Mouse (Mus musculus) thymus, adult 18-20 months (tissue): ENCODE data around the gene Zfp366.

Source experiments
- DNase-seq, 2 experiments: peaks; one replicate each; pipeline ENCODE4 v3.0.0; 2022; ENCODE audit warnings: mixed read lengths in 2 of 2

Zfp366 gene

GRCm38 (mm10) chr13:99258677-99259076 is 74.1 kb downstream of the Zfp366 start:
- DNase-seq = no peak

- DNase-seq = no peak
Observed at GRCm38 (mm10) chr13:99259502-99260174, 75.0 kb downstream of the Zfp366 start.

GRCm38 (mm10) chr13:99262406-99262805 is 77.8 kb downstream of the Zfp366 start:
- no peak for DNase-seq

DNA sequence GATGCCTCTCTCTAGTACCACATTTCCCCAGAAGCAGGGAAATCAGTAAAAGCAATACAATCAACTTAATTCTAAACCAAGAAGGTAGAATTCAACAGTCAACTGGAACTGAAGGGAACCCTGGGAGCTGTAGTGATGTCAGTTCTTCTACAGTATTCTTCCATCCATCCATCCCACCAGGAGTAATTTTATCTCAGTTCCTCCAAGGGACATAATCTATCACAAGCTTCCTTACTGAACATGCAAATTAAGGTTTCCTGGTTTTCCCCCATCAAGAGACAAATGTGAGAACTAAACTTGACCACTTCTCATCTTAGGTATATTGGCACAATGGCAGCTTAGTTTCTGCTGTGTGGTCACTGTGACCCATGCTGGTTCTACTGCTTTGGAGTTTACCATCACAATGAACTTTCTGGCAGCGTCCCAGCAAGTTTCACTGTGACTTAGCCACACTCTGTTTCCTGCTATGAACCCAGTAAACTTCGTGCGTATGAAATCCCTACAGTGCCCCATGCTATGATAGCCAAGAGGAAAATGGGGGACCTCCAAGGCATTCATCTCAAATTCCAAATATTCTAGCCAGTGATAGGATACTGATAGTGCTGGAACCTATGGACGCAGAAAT is 78.6 kb downstream of the Zfp366 start:
- no peak for DNase-seq

DNA sequence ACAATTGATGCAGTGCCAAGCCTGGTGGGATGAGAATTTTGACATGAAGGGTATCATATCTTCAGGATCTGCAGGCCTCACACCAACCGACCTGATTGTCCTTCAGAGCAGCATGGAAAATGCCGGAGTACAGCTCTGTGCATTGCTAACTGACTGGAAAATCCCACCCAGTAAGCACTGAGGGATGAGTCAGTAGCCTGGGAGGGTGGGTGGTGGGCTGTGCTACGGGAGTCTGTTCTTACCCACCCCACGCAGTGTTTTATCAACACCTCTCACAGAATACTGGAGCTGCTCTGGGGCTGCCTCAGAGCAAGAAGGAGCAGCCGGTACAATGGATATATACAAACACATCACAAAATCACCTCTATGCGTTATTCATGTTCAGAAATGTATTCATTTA is 79.9 kb downstream of the Zfp366 start:
- no peak for DNase-seq

GRCm38 (mm10) chr13:99272046-99272445 is 87.4 kb downstream of the Zfp366 start:
- no peak for DNase-seq

DNA sequence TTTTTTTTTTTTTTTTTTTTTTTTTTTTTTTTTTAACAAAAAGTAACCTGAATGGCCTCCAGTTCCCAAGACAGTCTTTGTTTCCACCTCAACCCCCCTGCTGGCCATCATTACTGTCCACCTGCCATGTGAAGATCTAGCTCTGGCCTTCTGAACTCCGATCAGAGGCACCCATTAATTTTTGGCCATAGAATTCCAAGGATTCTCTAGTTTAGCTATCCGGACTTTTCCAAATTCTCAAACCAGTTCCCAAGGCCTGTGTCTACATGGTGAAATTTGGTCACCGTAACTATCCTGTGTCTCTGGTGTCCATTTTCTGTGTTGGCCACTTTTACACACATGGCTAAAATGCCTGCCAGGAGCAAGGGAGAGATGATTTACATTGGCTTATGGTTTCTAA is 92.9 kb downstream of the Zfp366 start:
- no peak for DNase-seq

DNA sequence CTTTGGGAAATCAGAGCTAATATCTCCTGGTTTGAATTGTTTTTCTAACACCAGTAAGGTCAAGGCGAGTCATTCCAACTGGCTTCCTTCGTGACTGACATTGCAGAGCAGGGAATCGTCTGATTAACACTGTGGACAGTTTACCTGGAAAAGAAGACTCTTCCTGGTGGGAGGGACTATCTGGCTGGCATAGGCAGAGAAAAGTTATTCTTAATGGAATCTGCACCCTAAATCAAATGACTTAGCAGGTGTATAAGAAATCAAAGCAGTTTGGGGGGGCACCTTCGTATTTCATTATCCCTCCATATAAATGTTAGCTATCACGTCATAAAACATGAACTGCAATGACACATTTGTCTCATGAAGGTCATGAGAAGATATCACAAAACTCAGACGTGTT is 93.9 kb downstream of the Zfp366 start:
- DNase-seq = no peak

GRCm38 (mm10) chr13:99279351-99279750 is 94.7 kb downstream of the Zfp366 start:
- DNase-seq = no peak

DNA sequence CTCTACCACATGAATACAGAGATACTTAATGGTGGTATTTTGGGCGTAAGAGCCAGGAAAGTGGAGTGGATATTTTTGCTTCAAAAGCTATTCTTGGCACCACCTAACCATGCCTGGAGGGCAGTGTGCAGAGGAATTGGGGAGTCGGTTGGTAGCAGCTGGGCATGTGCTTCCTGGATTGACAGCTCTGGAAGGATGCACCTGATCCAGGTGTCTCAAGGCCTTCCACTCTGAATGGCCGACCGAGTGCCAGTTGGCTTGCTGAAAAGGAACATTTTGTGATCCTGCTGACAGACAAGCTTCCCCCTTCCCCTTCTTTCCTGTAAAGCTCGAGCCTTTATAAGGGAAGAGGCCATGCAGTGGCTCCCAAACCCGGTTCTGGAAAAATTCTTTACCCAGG is 98.3 kb downstream of the Zfp366 start:
- DNase-seq = no peak

DNA sequence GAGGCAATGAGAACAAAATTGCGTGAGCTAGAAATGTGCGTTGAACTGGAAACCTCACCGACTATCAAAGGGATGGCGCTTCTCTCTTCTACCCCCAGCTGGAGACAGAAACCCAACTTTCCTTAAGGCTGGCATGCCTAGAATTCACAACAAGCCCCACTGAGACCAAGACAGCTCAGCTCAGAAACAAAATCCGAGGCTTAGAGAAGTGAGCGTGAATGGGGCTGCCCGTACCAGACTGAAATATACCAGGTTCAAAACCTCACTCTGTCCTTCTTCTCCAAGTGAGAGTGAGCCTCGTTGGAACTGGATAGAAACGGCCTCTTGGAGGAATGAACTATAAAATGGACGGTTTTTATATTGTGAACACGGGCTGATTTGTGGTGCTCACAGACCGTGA is 99.3 kb downstream of the Zfp366 start:
- DNase-seq = no peak

DNA sequence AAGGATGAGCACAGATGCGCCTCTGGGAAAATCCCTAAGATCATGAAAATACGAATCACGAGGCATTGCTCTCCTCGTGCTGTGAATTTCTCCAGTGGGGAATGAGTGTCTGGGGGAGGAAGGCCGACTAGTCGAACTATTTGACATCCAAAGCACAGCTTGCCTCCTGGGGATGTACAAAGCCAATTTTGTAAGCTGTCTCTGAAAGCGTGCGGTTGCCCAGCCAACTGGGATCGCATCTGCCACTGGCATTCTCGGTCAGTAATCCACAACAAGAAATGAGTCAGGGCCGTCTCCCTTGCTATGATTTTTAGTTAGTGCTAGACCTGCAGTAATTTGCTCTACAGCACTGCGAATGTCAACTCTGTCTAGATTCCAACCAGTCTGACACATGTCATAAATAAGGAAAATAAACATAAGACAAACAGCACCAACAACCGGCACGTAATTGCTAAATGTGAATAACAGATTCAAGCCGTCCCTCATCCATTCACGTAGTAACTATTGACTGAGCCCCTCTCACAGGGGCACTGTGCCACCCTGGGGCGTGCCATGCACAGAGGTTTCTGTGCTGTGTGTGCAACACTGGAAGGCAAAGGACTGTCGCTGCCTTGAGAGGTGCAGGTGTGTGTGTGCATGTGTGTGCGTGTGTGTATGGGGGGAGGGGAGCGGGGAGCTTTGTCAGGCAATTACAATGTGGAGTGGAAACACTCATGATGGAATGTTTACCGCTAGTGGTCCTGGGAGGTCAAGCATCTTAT is 100.0 kb downstream of the Zfp366 start:
- no peak for DNase-seq

- DNase-seq = no peak
Observed at GRCm38 (mm10) chr13:99285241-99285640, 100.6 kb downstream of the Zfp366 start.

DNA sequence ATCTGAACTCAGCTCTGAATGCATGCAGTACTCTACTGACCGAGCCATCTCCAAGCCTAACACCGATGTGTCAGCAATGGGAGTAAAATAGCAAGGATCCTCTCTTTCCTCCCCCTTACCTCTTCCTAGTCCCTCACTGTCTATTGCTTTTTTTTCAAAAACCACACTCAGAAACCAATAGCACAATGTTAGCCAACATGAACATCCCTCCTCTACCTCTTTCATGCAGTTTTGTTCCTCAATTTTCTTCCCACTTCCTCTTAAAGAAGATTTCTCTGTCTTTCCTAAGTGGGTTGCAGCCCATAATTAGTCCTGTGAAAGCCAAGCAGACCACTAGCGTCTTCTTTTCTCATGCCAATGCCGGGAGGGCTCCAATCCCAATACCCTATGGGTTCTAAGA is 102.6 kb downstream of the Zfp366 start:
- DNase-seq = no peak

- no peak for DNase-seq
Observed at GRCm38 (mm10) chr13:99287786-99288185, 103.2 kb downstream of the Zfp366 start.

GRCm38 (mm10) chr13:99290766-99291165 is 106.1 kb downstream of the Zfp366 start:
- no peak for DNase-seq

DNA sequence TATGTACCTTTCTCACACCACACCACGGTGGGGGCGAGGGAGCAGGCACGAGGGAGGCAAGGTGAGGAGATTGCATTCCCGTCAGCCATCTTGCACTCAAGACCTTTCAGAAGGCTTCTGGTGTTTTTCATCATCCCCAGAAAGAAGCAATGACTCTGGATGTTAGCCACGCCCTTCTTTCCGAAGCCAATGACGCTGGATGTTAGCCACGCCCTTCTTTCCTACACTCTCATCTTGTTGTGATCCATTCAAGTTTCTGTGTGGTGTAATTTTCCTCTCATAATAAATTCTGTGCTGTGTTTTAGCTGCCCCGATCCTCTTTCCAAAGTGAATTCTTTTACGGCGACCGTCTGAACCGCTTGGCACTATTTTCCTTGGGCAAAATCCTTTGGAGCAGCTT is 109.6 kb downstream of the Zfp366 start:
- no peak for DNase-seq

GRCm38 (mm10) chr13:99299921-99300320 is 115.3 kb downstream of the Zfp366 start:
- DNase-seq = no peak
